Mouse (Mus musculus) CH12.LX (cell line): ENCODE data around the gene Tbc1d9b. TPM values are rescaled to one million over a fixed set of nuclear protein-coding genes. Genes with fewer than 3 reads are reported as not detected.

Source experiments
- DNase-seq: peaks from one replicate; pipeline ENCODE4 v3.0.0-alpha.2; 2013; ENCODE audit errors: extremely low read depth
- H3K27ac ChIP-seq: 2 replicates; pipeline ENCODE4 v1.5.1; 2012; ENCODE audit warnings: low read depth, mild to moderate bottlenecking, control low read depth, moderate library complexity; ENCODE audit not compliant: insufficient read depth
- H3K27me3 ChIP-seq: replicated peaks from 2 replicates; pipeline ENCODE3; 2012; ENCODE audit warnings: inconsistent platforms
- H3K36me3 ChIP-seq, 2 experiments: replicated peaks in 1 of 2; 2 replicates each; pipeline versions ENCODE3 to v1.6.1; 2012; ENCODE audit warnings: inconsistent platforms in 1 of 2, low read length in 1 of 2, mild to moderate bottlenecking in 1 of 2, mixed read lengths in 1 of 2, moderate library complexity in 1 of 2; ENCODE audit not compliant: control insufficient read depth in 1 of 2, insufficient read depth in 1 of 2
- H3K4me1 ChIP-seq, 2 experiments: 2 replicates each; pipeline ENCODE4 v1.6.1; 2012; ENCODE audit warnings: inconsistent platforms in 1 of 2, moderate library complexity in 1 of 2; ENCODE audit not compliant: insufficient read depth in 2 of 2, control insufficient read depth in 1 of 2
- H3K4me2 ChIP-seq: 2 replicates; pipeline ENCODE4 v1.6.1; 2012; ENCODE audit warnings: low read depth, mild to moderate bottlenecking, control low read depth; ENCODE audit not compliant: poor library complexity, insufficient read depth, severe bottlenecking
- H3K4me3 ChIP-seq, 3 experiments: fragments of 150-350 bp in 1 of 3; sonication (generic) in 1 of 3; replicated peaks in 1 of 3; 2 replicates each; pipeline versions ENCODE3 to v1.5.1; 2011 to 2012; ENCODE audit warnings: low read depth in 2 of 3, low read length in 2 of 3, mild to moderate bottlenecking in 2 of 3, moderate library complexity in 2 of 3, control low read depth in 1 of 3, improper control_type of control experiment in 1 of 3, inconsistent platforms in 1 of 3, mixed read lengths in 1 of 3; ENCODE audit not compliant: poor library complexity in 1 of 3
- H3K79me2 ChIP-seq: replicated peaks from 2 replicates; pipeline ENCODE4 v1.6.1; 2012; ENCODE audit warnings: mild to moderate bottlenecking, moderate library complexity; ENCODE audit not compliant: control insufficient read depth, poor library complexity, insufficient read depth, severe bottlenecking; ENCODE audit errors: extremely low read depth
- H3K9ac ChIP-seq: 2 replicates; pipeline ENCODE4 v1.6.1; 2012; ENCODE audit warnings: low read depth, mild to moderate bottlenecking, control low read depth, moderate library complexity; ENCODE audit not compliant: insufficient read depth
- H3K9me3 ChIP-seq: replicated peaks from 2 replicates; pipeline ENCODE3; 2012; ENCODE audit warnings: low read length, inconsistent platforms, mixed read lengths
- BHLHE40 ChIP-seq: IDR thresholded peaks from 2 replicates; pipeline ENCODE4 v1.6.1; 2011; ENCODE audit warnings: mild to moderate bottlenecking, low read depth, low read length, improper control_type of control experiment
- CHD1 ChIP-seq: IDR thresholded peaks from 2 replicates; pipeline ENCODE4 v1.6.1; 2012; ENCODE audit warnings: low read depth, low read length, improper control_type of control experiment, inconsistent platforms
- CTCF ChIP-seq, 2 experiments: IDR thresholded peaks in 1 of 2; conservative IDR thresholded peaks in 1 of 2; 2 replicates each; pipeline ENCODE4 v1.5.1; 2011 to 2012; ENCODE audit warnings: low read depth in 2 of 2, low read length in 2 of 2, improper control_type of control experiment in 1 of 2, inconsistent platforms in 1 of 2, mild to moderate bottlenecking in 1 of 2, moderate library complexity in 1 of 2
- E2F4 ChIP-seq: IDR thresholded peaks from 2 replicates; pipeline ENCODE4 v1.6.1; 2011; ENCODE audit warnings: low read depth, low read length, improper control_type of control experiment; ENCODE audit not compliant: insufficient replicate concordance
- ELF1 ChIP-seq: IDR thresholded peaks from 2 replicates; pipeline ENCODE4 v1.6.1; 2014; ENCODE audit warnings: low read depth, mild to moderate bottlenecking, inconsistent platforms, low read length, improper control_type of control experiment
- ETS1 ChIP-seq: conservative IDR thresholded peaks from 2 replicates; pipeline ENCODE4 v1.6.1; 2012; ENCODE audit warnings: low read depth, mild to moderate bottlenecking, inconsistent platforms, low read length, improper control_type of control experiment, moderate library complexity
- GABPA ChIP-seq: IDR thresholded peaks from 2 replicates; pipeline ENCODE4 v1.6.1; 2012; ENCODE audit warnings: low read depth, low read length, improper control_type of control experiment, inconsistent platforms; ENCODE audit not compliant: insufficient replicate concordance
- HCFC1 ChIP-seq: IDR thresholded peaks from 2 replicates; pipeline ENCODE4 v1.6.1; 2012; ENCODE audit warnings: low read depth, mild to moderate bottlenecking, inconsistent platforms, low read length, improper control_type of control experiment
- JUN ChIP-seq: IDR thresholded peaks from 2 replicates; pipeline ENCODE4 v1.6.1; 2011; ENCODE audit warnings: low read depth, mild to moderate bottlenecking, low read length, improper control_type of control experiment, moderate library complexity; ENCODE audit not compliant: insufficient read depth
- MAFK ChIP-seq: IDR thresholded peaks from 2 replicates; pipeline ENCODE4 v1.6.1; 2011; ENCODE audit warnings: low read length, improper control_type of control experiment; ENCODE audit not compliant: insufficient replicate concordance
- MAX ChIP-seq: IDR thresholded peaks from 2 replicates; pipeline ENCODE4 v1.6.1; 2011; ENCODE audit warnings: low read length, improper control_type of control experiment
- MAZ ChIP-seq: IDR thresholded peaks from 2 replicates; pipeline ENCODE4 v1.6.1; 2012; ENCODE audit warnings: low read depth, mild to moderate bottlenecking, inconsistent platforms, low read length, improper control_type of control experiment, moderate library complexity
- MEF2A ChIP-seq: IDR thresholded peaks from 2 replicates; pipeline ENCODE4 v1.6.1; 2014; ENCODE audit warnings: low read depth, mild to moderate bottlenecking, inconsistent platforms, low read length, improper control_type of control experiment, borderline replicate concordance
- MXI1 ChIP-seq: IDR thresholded peaks from 2 replicates; pipeline ENCODE4 v1.6.1; 2011; ENCODE audit warnings: mild to moderate bottlenecking, low read depth, low read length, improper control_type of control experiment
- NELFE ChIP-seq: IDR thresholded peaks from 2 replicates; pipeline ENCODE4 v1.6.1; 2011; ENCODE audit warnings: low read depth, low read length, improper control_type of control experiment
- POLR2AphosphoS2 ChIP-seq: IDR thresholded peaks from 2 replicates; pipeline ENCODE4 v1.6.1; 2011; ENCODE audit warnings: low read depth, low read length, improper control_type of control experiment
- RAD21 ChIP-seq: IDR thresholded peaks from 2 replicates; pipeline ENCODE4 v1.6.1; 2011; ENCODE audit warnings: low read depth, mild to moderate bottlenecking, low read length, improper control_type of control experiment, moderate library complexity
- RCOR1 ChIP-seq: conservative IDR thresholded peaks from 2 replicates; pipeline ENCODE4 v1.6.1; 2012; ENCODE audit warnings: low read depth, mild to moderate bottlenecking, inconsistent platforms, low read length, improper control_type of control experiment
- SIN3A ChIP-seq: IDR thresholded peaks from 2 replicates; pipeline ENCODE4 v1.6.1; 2012; ENCODE audit warnings: low read length, improper control_type of control experiment, inconsistent platforms
- SMC3 ChIP-seq: IDR thresholded peaks from 2 replicates; pipeline ENCODE4 v1.6.1; 2011; ENCODE audit warnings: low read depth, low read length, improper control_type of control experiment
- TBP ChIP-seq: conservative IDR thresholded peaks from 2 replicates; pipeline ENCODE4 v1.6.1; 2011; ENCODE audit warnings: low read depth, low read length, improper control_type of control experiment
- TCF12 ChIP-seq: IDR thresholded peaks from 2 replicates; pipeline ENCODE4 v1.6.1; 2014; ENCODE audit warnings: low read depth, mild to moderate bottlenecking, inconsistent platforms, low read length, improper control_type of control experiment
- UBTF ChIP-seq: IDR thresholded peaks from 2 replicates; pipeline ENCODE4 v1.6.1; 2012; ENCODE audit warnings: low read depth, mild to moderate bottlenecking, inconsistent platforms, low read length, improper control_type of control experiment, moderate library complexity
- USF1 ChIP-seq: IDR thresholded peaks from 2 replicates; pipeline ENCODE4 v1.6.1; 2014; ENCODE audit warnings: low read depth, mild to moderate bottlenecking, inconsistent platforms, low read length, improper control_type of control experiment
- USF2 ChIP-seq: conservative IDR thresholded peaks from 2 replicates; pipeline ENCODE4 v1.6.1; 2011; ENCODE audit warnings: low read depth, low read length, improper control_type of control experiment
- ZC3H11A ChIP-seq: IDR thresholded peaks from 2 replicates; pipeline ENCODE4 v1.6.1; 2012; ENCODE audit warnings: low read depth, mild to moderate bottlenecking, inconsistent platforms, low read length, improper control_type of control experiment
- ZKSCAN1 ChIP-seq: IDR thresholded peaks from 2 replicates; pipeline ENCODE4 v1.6.1; 2012; ENCODE audit warnings: low read depth, inconsistent platforms, low read length, improper control_type of control experiment, borderline replicate concordance
- ZMIZ1 ChIP-seq: IDR thresholded peaks from 2 replicates; pipeline ENCODE4 v1.6.1; 2012; ENCODE audit warnings: low read depth, mild to moderate bottlenecking, inconsistent platforms, low read length, improper control_type of control experiment
- ZNF384 ChIP-seq: IDR thresholded peaks from 2 replicates; pipeline ENCODE4 v1.6.1; 2012; ENCODE audit warnings: low read depth, low read length, improper control_type of control experiment, inconsistent platforms
- dilution Hi-C: fragments of 300-500 bp; cut with MboI; formaldehyde crosslinking; loops from 2 replicates; pipeline ENCODE4 v1.14.3; 2020; ENCODE audit warnings: low sequenced_read_pairs; ENCODE audit not compliant: extremely low pct_unique_long_range_greater_than_20kb, extremely low pct_ligation_motif_present
- in situ Hi-C: fragments of 300-500 bp; cut with MboI; formaldehyde crosslinking; loops from 3 replicates; pipeline ENCODE4 v1.14.3; 2019; ENCODE audit warnings: low sequenced_read_pairs, low pct_ligation_motif_present, low pct_unique_long_range_greater_than_20kb, mixed read lengths
- polyA plus RNA-seq: library from polyadenylated mRNA; unstranded; fragments of >175 nt; gene quantifications from 2 replicates; pipeline ENCODE4 v1.2.1, GENCODE M21; 2012; ENCODE audit warnings: low read depth; ENCODE audit not compliant: insufficient read length
- total RNA-seq, 2 experiments: library from RNA; depleted of rRNA; stranded (reverse); fragments of 300-350 nt in 1 of 2; fragments of >200 nt in 1 of 2; gene quantifications; 2 replicates each; pipeline ENCODE4 v1.2.3; 2012 to 2014

Tbc1d9b gene
- total and polyA plus RNA-seq, 3 experiments = 14.1 to 28.6 (median 27.9) TPM

GRCm38 (mm10) chr11:50174730-50175187, 43.6 kb downstream of the Tbc1d9b start (continued):
- TF ChIP-seq TCF12 (peak; percentile 95), BHLHE40 (no peak), RCOR1 (no peak), USF2 (no peak), ZNF384 (no peak), ELF1 (peak; percentile 92), MAX (0 out of 2 replicates have a peak, but pooled peaks have one; percentile 66), MXI1 (peak; percentile 78), ZMIZ1 (peak; percentile 96), POLR2AphosphoS2 (peak; percentile 97), ZC3H11A (no peak), RAD21 (no peak), ZKSCAN1 (no peak), CTCF (conservative IDR thresholded peaks at IDR 0.05 in 1 of 2, IDR thresholded peaks at IDR 0.05 in 1 of 2; ENCODE audit: low read depth in 2 of 2, low read length in 2 of 2) (no peak), SIN3A (peak; percentile 96), TBP (peak; percentile 87), E2F4 (peak; percentile 90; the same call in 1 of the 2 replicates), NELFE (peak; percentile 97), MEF2A (peak; percentile 87; the same call in 1 of the 2 replicates), GABPA (peak; percentile 76)

- no peak for DNase-seq
- TF ChIP-seq TCF12 (no peak), CHD1 (no peak), GABPA (no peak), SMC3 (no peak), MAZ (no peak), POLR2AphosphoS2 (no peak), ZC3H11A (no peak), HCFC1 (no peak), JUN (no peak), USF1 (no peak), TBP (no peak), ZKSCAN1 (no peak), MAFK (no peak), NELFE (no peak), MXI1 (no peak), ETS1 (no peak), E2F4 (no peak), UBTF (no peak), ZMIZ1 (no peak)
- H3K4me3 ChIP-seq = no peak overlapping the region
- dilution Hi-C loops = no loop called here
- H3K4me1 ChIP-seq = peaks cover 4 to 21% of the 10 kb centered on the region in 2 experiments
- H3K9ac ChIP-seq = no peak overlapping the region
- no peaks in the 10 kb centered on the region for H3K79me2 ChIP-seq
- in situ Hi-C loops = loop anchor here (5.0 kb wide), 1 partner anchor 36 kb away; the partner anchor contains the start of genes Mgat4b and Sqstm1
- H3K4me2 ChIP-seq = no peak overlapping the region
- H3K27ac ChIP-seq = no peak overlapping the region
- H3K9me3 ChIP-seq = no peaks in the 10 kb centered on the region
- H3K36me3 ChIP-seq = peaks cover 30 to 53% of the 10 kb centered on the region in 2 experiments
- H3K27me3 ChIP-seq = no peaks in the 10 kb centered on the region
These were observed 45.2 kb downstream of the Tbc1d9b start for GRCm38 (mm10) chr11:50176351-50176750.
